Mouse (Mus musculus) liver, embryonic 14.5 days (tissue): ENCODE measurements around the gene Zbtb7a. TPM values are rescaled to one million over a fixed set of nuclear protein-coding genes. Genes with fewer than 3 reads are reported as not detected.
"Not testable (repeated sequence)": the region's sequence is repeated elsewhere in the genome, so short reads cannot be mapped to it uniquely, and the experiment has no call there.

Source experiments
- ATAC-seq: fragments of 200-750 bp; cut with Nextera tagmentation; 2 replicates; pipeline ENCODE4 v1.8.0; 2017; ENCODE audit warnings: moderate number of reproducible peaks, mild to moderate bottlenecking, moderate library complexity; ENCODE audit not compliant: insufficient read depth
- DNase-seq, 3 experiments: peaks; one replicate each; pipeline ENCODE4 v3.0.0-alpha.2; 2012 to 2013; ENCODE audit warnings: low read depth in 3 of 3, low spot score in 3 of 3
- H3K27ac ChIP-seq: fragments of 300-500 bp; sonication (generic); 2 replicates; pipeline ENCODE4 v1.5.1; 2014; ENCODE audit warnings: moderate library complexity, mild to moderate bottlenecking, control low read depth, inconsistent platforms
- H3K27me3 ChIP-seq: fragments of 300-500 bp; sonication (generic); 2 replicates; pipeline ENCODE4 v1.6.1; 2014; ENCODE audit warnings: mild to moderate bottlenecking, low read length, moderate library complexity; ENCODE audit not compliant: control insufficient read depth, insufficient read depth
- H3K36me3 ChIP-seq: fragments of 300-500 bp; sonication (generic); replicated peaks from 2 replicates; pipeline ENCODE4 v1.6.1; 2014; ENCODE audit warnings: low read depth; ENCODE audit not compliant: control insufficient read depth, insufficient read depth
- H3K4me1 ChIP-seq, 2 experiments: fragments of 200-500 bp in 1 of 2; fragments of 300-500 bp in 1 of 2; sonication (generic) in 1 of 2; replicated peaks; 2 replicates each; pipeline ENCODE4 v1.6.1; 2012 to 2014; ENCODE audit warnings: antibody characterized with exemption in 1 of 2, inconsistent platforms in 1 of 2, low read length in 1 of 2; ENCODE audit not compliant: control insufficient read depth in 2 of 2, insufficient read depth in 2 of 2
- H3K4me2 ChIP-seq: fragments of 300-500 bp; sonication (generic); 2 replicates; pipeline ENCODE4 v1.6.1; 2014; ENCODE audit warnings: low read depth, mild to moderate bottlenecking, control low read depth, moderate library complexity
- H3K4me3 ChIP-seq, 2 experiments: fragments of 200-500 bp in 1 of 2; fragments of 300-500 bp in 1 of 2; sonication (generic) in 1 of 2; 2 replicates each; pipeline ENCODE4 v1.5.1; 2012 to 2014; ENCODE audit warnings: low read depth in 2 of 2, low read length in 2 of 2, mild to moderate bottlenecking in 2 of 2, control low read depth in 1 of 2, inconsistent platforms in 1 of 2, moderate library complexity in 1 of 2; ENCODE audit not compliant: insufficient read depth in 1 of 2
- H3K9ac ChIP-seq: fragments of 300-500 bp; sonication (generic); replicated peaks from 2 replicates; pipeline ENCODE4 v1.6.1; 2014; ENCODE audit warnings: mild to moderate bottlenecking, control low read depth, moderate library complexity
- H3K9me3 ChIP-seq: fragments of 300-500 bp; sonication (generic); 2 replicates; pipeline ENCODE4 v1.6.1; 2016; ENCODE audit warnings: low read length, mixed read lengths; ENCODE audit not compliant: control insufficient read depth
- CTCF ChIP-seq: IDR thresholded peaks from 2 replicates; pipeline ENCODE4 v1.5.1; 2016; ENCODE audit warnings: antibody characterized with exemption, low read depth, control low read depth
- EP300 ChIP-seq: IDR thresholded peaks from 2 replicates; pipeline ENCODE4 v1.6.1; 2016; ENCODE audit warnings: antibody characterized with exemption, low read depth
- WGBS: fragments of 180-500 bp; shearing (Covaris S2); extraction: QIAGEN DNeasy Blood & Tissue Kit; methylation state at CpG from one replicate; pipeline ENCODE4 v1.1.7; 2014; ENCODE audit not compliant: insufficient replicate concordance; 5-methylcytosine and 5-hydroxymethylcytosine counted together
- polyA plus RNA-seq, 2 experiments: library from polyadenylated mRNA; depleted of rRNA in 1 of 2; stranded (reverse) in 1 of 2; unstranded in 1 of 2; fragments of >200 nt; fragmentation: Nextera tagmentation in 1 of 2; extraction: Ambion mirVana in 1 of 2; gene quantifications; 2 replicates each; pipeline versions ENCODE4 v1.2.1 to v1.2.3; 2012 to 2014

Zbtb7a gene
- polyA plus RNA-seq, 2 experiments, result 15.2 to 25.1 TPM

- Histone ChIP-seq H3K27ac (peak overlapping the region; percentile 93), H3K4me1 (peaks cover 6 to 18% of the 10 kb centered on the region in 2 experiments)
- 1% methylated on average over 29 of the region's 29 CpGs for WGBS
These were observed 33.7 kb downstream of the Zbtb7a start for GRCm38 (mm10) chr10:81168521-81169244.

GRCm38 (mm10) chr10:81169411-81169900, 34.4 kb downstream of the Zbtb7a start:
- not testable (repeated sequence) for H3K36me3 ChIP-seq, DNase-seq, H3K9ac ChIP-seq, H3K27me3 ChIP-seq, ATAC-seq, H3K4me3 ChIP-seq, H3K9me3 ChIP-seq
- Histone ChIP-seq H3K27ac (peak overlapping the region; percentile 41; the same call in 1 of the 2 replicates), H3K4me1 (peaks cover 6 to 18% of the 10 kb centered on the region in 2 experiments), H3K4me2 (peak overlapping the region; percentile 99)
- 11% methylated on average over 14 of the region's 14 CpGs for WGBS

More at GRCm38 (mm10) chr10:81168521-81169244, 33.7 kb downstream of the Zbtb7a start:
- Histone ChIP-seq H3K9ac (peak overlapping the region; percentile 78), H3K27me3 (no peaks in the 10 kb centered on the region), H3K4me3 (peak overlapping the region; percentile 54 to 83), H3K4me2 (peak overlapping the region; percentile 99), H3K36me3 (no peaks in the 10 kb centered on the region; the same call in 1 of the 2 replicates), H3K9me3 (no peaks in the 10 kb centered on the region)
- TF ChIP-seq CTCF, result no peak
- no peak for TF ChIP-seq EP300
- ATAC-seq, result peak; percentile 63
- DNase-seq, result peak; percentile 81 to 84 (median 84)

- Histone ChIP-seq H3K4me2 (peak overlapping the region; percentile 60), H3K27ac (peak overlapping the region; percentile 43), H3K9me3 (no peaks in the 10 kb centered on the region), H3K27me3 (no peaks in the 10 kb centered on the region), H3K9ac (peak overlapping the region; percentile 38), H3K36me3 (peaks cover 11% of the 10 kb centered on the region), H3K4me3 (peak overlapping the region; percentile 17 to 25; a peak in 2 of 4 replicates), H3K4me1 (peaks cover 9 to 26% of the 10 kb centered on the region in 2 experiments)
- peak; percentile 14 for ATAC-seq
- 6% methylated on average over 21 of the region's 21 CpGs for WGBS
- peak; percentile 96 for TF ChIP-seq CTCF
- TF ChIP-seq EP300, result no peak
- DNase-seq, result peak; percentile 63 to 66 (median 65)
These were observed 38.1 kb downstream of the Zbtb7a start for GRCm38 (mm10) chr10:81173132-81173531.

- DNase-seq (peak; percentile 67 to 73 (median 71)), ATAC-seq (peak; percentile 27)
- no peak overlapping the region; the same call in 1 of the 2 replicates for H3K9ac ChIP-seq
- 11% methylated on average over 29 of the region's 29 CpGs for WGBS
- TF ChIP-seq EP300 (no peak), CTCF (peak; percentile 99)
- H3K27ac ChIP-seq, result peak overlapping the region; percentile 59
- H3K4me2 ChIP-seq, result peak overlapping the region; percentile 89
- peak overlapping the region in 1 of 2 experiments; percentile 34; a peak in 1 of 4 replicates for H3K4me3 ChIP-seq
- H3K4me1 ChIP-seq, result peaks cover 5 to 19% of the 10 kb centered on the region in 2 experiments
- H3K9me3 ChIP-seq, result no peaks in the 10 kb centered on the region
- no peaks in the 10 kb centered on the region for H3K27me3 ChIP-seq
- peaks cover 28% of the 10 kb centered on the region for H3K36me3 ChIP-seq
These were observed 39.8 kb downstream of the Zbtb7a start for GRCm38 (mm10) chr10:81174617-81175344.

- Histone ChIP-seq H3K4me1 (peaks cover 5 to 19% of the 10 kb centered on the region in 2 experiments), H3K4me3 (peak overlapping the region in 1 of 2 experiments; percentile 34; a peak in 1 of 4 replicates), H3K27ac (peak overlapping the region; percentile 59), H3K4me2 (peak overlapping the region; percentile 89), H3K36me3 (peaks cover 33% of the 10 kb centered on the region)
- not testable (repeated sequence) for H3K27me3 ChIP-seq, DNase-seq, H3K9ac ChIP-seq, H3K9me3 ChIP-seq, ATAC-seq
- WGBS, result 7% methylated on average over 4 of the region's 4 CpGs
These were observed 40.3 kb downstream of the Zbtb7a start for GRCm38 (mm10) chr10:81175345-81175701.
